Mouse (Mus musculus): ENCODE data around the gene Fam219a. TPM values are rescaled to one million over a fixed set of nuclear protein-coding genes. Genes with fewer than 3 reads are reported as not detected.

Fam219a gene
- polyA plus RNA-seq, 1 experiment from 2014 or later = 18.1 TPM

DNA sequence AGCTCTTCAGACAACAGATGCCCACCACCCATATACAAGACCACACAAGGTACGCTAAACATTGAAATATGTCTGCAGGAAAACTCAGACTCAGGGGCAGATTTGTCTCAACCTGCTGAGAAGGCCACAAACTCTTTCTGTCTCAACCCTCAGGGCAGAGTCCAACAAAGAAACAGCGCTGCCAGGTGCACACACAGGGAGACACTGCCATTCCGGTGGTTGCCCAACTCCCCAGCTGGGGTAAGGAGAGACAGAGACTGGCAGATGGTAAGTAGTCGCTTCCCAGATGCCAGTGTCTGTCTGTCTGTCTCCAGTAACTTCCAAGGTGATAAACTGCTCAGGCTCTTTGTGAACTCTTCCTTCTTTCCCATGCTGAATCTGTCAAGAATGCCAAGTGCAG is 68.6 kb downstream of the Fam219a start:
- no peak overlapping the region for H3K27ac ChIP-seq
- H3K4me2 ChIP-seq = no peak overlapping the region
- H3K4me1 ChIP-seq (replicated peaks) = peaks cover 53% of the 10 kb centered on the region
- no peak for ATAC-seq (ENCODE audit: low FRiP score)
- H3K36me3 ChIP-seq = no peaks in the 10 kb centered on the region; the same call in 1 of the 2 replicates
- no peaks in the 10 kb centered on the region for H3K9me3 ChIP-seq
- H3K9ac ChIP-seq = no peak overlapping the region
- H3K27me3 ChIP-seq = peaks cover 69% of the 10 kb centered on the region
- no peak overlapping the region for H3K4me3 ChIP-seq
- 69% methylated on average over 4 of the region's 4 CpGs for WGBS

GRCm38 (mm10) chr4:41499619-41500018 is 69.7 kb downstream of the Fam219a start:
- H3K27me3 ChIP-seq = peaks cover 77% of the 10 kb centered on the region

GRCm38 (mm10) chr4:41498921-41499391 is 70.4 kb downstream of the Fam219a start:
- no peak for ATAC-seq (ENCODE audit: low FRiP score)
- H3K36me3 ChIP-seq = peaks cover 3% of the 10 kb centered on the region
- H3K4me1 ChIP-seq (replicated peaks) = peaks cover 53% of the 10 kb centered on the region
- peak overlapping the region; percentile 62 for H3K9ac ChIP-seq
- peak overlapping the region; percentile 61 for H3K4me2 ChIP-seq
- H3K9me3 ChIP-seq = no peaks in the 10 kb centered on the region
- whole genome bisulfite sequencing = 4% methylated on average over 43 of the region's 43 CpGs
- H3K4me3 ChIP-seq = peak overlapping the region; percentile 37
- peaks cover 77% of the 10 kb centered on the region for H3K27me3 ChIP-seq
- H3K27ac ChIP-seq = no peak overlapping the region

More at GRCm38 (mm10) chr4:41499619-41500018, 69.7 kb downstream of the Fam219a start:
- peaks cover 53% of the 10 kb centered on the region for H3K4me1 ChIP-seq (replicated peaks)
- no peaks in the 10 kb centered on the region for H3K9me3 ChIP-seq
- no peak for ATAC-seq (ENCODE audit: low FRiP score)
- WGBS = 60% methylated on average over 8 of the region's 8 CpGs
- 0 out of 2 replicates have a peak overlapping the region, but pooled peaks have one; percentile 62 for H3K9ac ChIP-seq
- H3K36me3 ChIP-seq = peaks cover 3% of the 10 kb centered on the region
- H3K4me2 ChIP-seq = peak overlapping the region; percentile 61; the same call in 1 of the 2 replicates
- H3K4me3 ChIP-seq = peak overlapping the region; percentile 37; the same call in 1 of the 2 replicates
- H3K27ac ChIP-seq = no peak overlapping the region

DNA sequence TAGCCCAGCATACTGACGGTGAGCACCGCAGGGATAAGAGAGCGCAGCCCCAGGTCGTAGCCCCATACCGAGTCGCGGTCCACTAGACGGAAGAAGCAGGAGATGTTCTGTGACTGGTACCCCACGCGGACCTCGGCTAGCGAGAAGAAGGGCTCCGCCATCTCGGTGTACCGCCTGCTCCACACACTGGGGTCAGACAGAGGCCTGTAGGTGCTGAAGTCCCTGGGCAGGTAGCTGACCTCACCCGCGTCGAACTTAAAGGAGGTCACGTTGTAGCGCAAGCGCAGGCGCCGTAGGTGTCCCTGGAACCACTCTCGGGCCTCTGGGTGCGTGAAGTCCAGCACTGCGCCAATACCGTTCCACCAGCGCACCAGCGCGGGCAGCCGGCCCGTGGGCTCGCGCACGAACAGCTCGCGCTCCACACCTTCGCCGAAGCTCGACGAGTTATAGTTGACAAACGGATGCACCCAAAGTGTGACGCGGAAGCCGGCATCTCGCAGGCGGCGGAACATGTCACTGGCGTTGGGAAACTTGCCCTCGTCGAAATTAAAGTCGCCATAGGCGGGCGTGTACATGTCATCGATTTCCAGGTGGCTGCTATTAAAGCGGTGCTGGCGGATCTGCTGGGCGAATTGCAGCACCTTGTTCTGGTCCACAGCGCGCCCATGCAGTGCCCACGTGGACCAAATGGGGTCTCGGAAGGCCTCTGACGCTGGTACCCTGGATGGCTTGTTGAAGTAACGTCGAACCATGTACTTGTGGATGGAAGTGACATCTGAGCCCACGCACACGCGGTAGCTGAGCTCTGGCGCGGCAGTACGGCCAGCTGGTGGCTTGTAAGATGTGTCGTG is 71.1 kb downstream of the Fam219a start:
- peak overlapping the region; percentile 61 for H3K4me2 ChIP-seq
- peaks cover 3% of the 10 kb centered on the region for H3K36me3 ChIP-seq
- 12% methylated on average over 72 of the region's 72 CpGs for WGBS
- H3K9me3 ChIP-seq = no peaks in the 10 kb centered on the region
- peaks cover 53% of the 10 kb centered on the region for H3K4me1 ChIP-seq (replicated peaks)
- H3K9ac ChIP-seq = peak overlapping the region; percentile 62
- ATAC-seq (ENCODE audit: low FRiP score) = no peak
- no peak overlapping the region for H3K27ac ChIP-seq
- H3K4me3 ChIP-seq = peak overlapping the region; percentile 37
- H3K27me3 ChIP-seq = peaks cover 80% of the 10 kb centered on the region

DNA sequence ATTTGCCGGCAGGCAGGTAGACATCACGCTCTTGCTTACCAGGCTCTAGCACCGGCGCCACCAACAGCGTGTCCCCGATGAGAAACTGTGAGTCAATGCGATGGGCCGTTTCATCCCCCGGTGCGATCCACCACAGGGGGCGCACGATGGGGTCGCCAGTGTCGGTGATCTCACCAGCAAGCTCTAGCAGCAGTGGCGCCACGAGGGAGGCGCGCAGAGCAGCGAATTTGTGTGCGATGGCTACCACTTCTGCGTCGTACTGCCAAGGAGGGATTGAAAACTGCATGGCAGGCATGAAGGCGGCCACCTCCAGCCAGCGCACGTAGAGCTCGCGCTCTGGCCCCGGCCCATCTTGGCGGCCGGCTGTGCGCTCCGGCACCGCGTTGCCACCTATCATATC is 71.8 kb downstream of the Fam219a start:
- peaks cover 79% of the 10 kb centered on the region for H3K27me3 ChIP-seq
- no peaks in the 10 kb centered on the region for H3K9me3 ChIP-seq
- peak overlapping the region; percentile 37 for H3K4me3 ChIP-seq
- ATAC-seq (ENCODE audit: low FRiP score) = peak; percentile 23; the same call in 1 of the 2 replicates
- H3K9ac ChIP-seq = peak overlapping the region; percentile 62
- WGBS = 4% methylated on average over 34 of the region's 34 CpGs
- peaks cover 3% of the 10 kb centered on the region for H3K36me3 ChIP-seq
- peaks cover 48% of the 10 kb centered on the region for H3K4me1 ChIP-seq (replicated peaks)
- no peak overlapping the region for H3K27ac ChIP-seq
- H3K4me2 ChIP-seq = peak overlapping the region; percentile 61

DNA sequence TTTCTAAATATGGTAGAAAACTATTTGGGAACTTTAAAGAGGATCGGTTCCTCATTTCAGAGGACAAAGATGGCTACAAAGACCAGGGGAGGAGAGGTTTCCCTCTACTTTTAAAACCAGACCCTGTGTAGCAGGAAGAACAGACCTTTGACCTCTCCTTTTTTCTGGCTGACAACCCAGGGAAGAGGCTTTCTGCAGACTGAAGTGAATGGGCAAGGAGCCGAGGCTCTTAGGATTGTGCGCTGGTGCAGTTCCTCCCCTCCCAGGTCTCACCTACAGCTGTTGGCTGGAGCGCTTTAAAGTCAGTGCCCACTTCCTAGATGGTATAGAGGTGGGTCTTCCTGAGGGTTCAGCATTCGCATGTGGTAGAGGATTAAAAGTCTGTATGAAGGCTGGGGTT is 72.3 kb downstream of the Fam219a start:
- H3K4me1 ChIP-seq (replicated peaks) = peaks cover 42% of the 10 kb centered on the region
- 50% methylated on average over 5 of the region's 5 CpGs for WGBS
- H3K27ac ChIP-seq = no peak overlapping the region
- H3K9ac ChIP-seq = peak overlapping the region; percentile 62; the same call in 1 of the 2 replicates
- H3K27me3 ChIP-seq = peaks cover 74% of the 10 kb centered on the region
- ATAC-seq (ENCODE audit: low FRiP score) = no peak
- H3K4me2 ChIP-seq = peak overlapping the region; percentile 61
- H3K36me3 ChIP-seq = peaks cover 3% of the 10 kb centered on the region
- no peaks in the 10 kb centered on the region for H3K9me3 ChIP-seq
- peak overlapping the region; percentile 37; the same call in 1 of the 2 replicates for H3K4me3 ChIP-seq

- ATAC-seq (ENCODE audit: low FRiP score) = no peak
- Histone ChIP-seq H3K27me3 (peaks cover 62% of the 10 kb centered on the region), H3K27ac (no peak overlapping the region), H3K4me2 (no peak overlapping the region), H3K9me3 (no peaks in the 10 kb centered on the region), H3K4me3 (no peak overlapping the region), H3K4me1 (replicated peaks) (peaks cover 34% of the 10 kb centered on the region), H3K9ac (no peak overlapping the region), H3K36me3 (peaks cover 3% of the 10 kb centered on the region)
- WGBS = 85% methylated on average over 11 of the region's 11 CpGs
Observed at GRCm38 (mm10) chr4:41495850-41496249, 73.5 kb downstream of the Fam219a start.

- Histone ChIP-seq H3K9ac (no peak overlapping the region), H3K4me3 (no peak overlapping the region), H3K27ac (no peak overlapping the region), H3K4me1 (replicated peaks) (peaks cover 34% of the 10 kb centered on the region), H3K27me3 (peaks cover 54% of the 10 kb centered on the region), H3K4me2 (no peak overlapping the region), H3K36me3 (peaks cover 3% of the 10 kb centered on the region), H3K9me3 (no peaks in the 10 kb centered on the region)
- WGBS = 77% methylated on average over 4 of the region's 4 CpGs
- ATAC-seq (ENCODE audit: low FRiP score) = no peak
Observed at GRCm38 (mm10) chr4:41495076-41495475, 74.3 kb downstream of the Fam219a start.

DNA sequence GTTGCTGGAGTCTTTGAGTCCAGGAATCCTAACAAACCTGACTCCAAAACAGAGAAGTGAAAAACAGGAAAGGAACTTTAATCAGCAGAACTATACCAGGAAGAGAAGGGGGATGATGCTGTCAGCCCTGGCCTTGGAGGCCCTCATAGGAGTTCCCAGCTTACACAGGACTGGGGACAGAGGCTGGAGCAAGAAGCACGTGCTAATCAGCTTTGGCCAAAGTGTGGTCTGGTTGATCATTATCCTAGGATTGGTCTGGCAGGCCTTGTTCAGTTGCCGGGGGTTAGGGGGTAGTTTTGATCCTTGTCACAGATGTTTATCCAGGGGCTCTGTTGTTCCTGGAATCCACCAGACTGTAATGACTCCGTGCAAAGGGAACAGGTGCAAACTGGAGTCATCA is 75.0 kb downstream of the Fam219a start:
- Histone ChIP-seq H3K4me2 (no peak overlapping the region), H3K27ac (no peak overlapping the region), H3K9me3 (no peaks in the 10 kb centered on the region), H3K4me3 (no peak overlapping the region), H3K4me1 (replicated peaks) (peaks cover 29% of the 10 kb centered on the region), H3K9ac (no peak overlapping the region), H3K36me3 (peaks cover 3% of the 10 kb centered on the region), H3K27me3 (peaks cover 48% of the 10 kb centered on the region)
- WGBS = 26% methylated on average over 3 of the region's 3 CpGs
- ATAC-seq (ENCODE audit: low FRiP score) = no peak

DNA sequence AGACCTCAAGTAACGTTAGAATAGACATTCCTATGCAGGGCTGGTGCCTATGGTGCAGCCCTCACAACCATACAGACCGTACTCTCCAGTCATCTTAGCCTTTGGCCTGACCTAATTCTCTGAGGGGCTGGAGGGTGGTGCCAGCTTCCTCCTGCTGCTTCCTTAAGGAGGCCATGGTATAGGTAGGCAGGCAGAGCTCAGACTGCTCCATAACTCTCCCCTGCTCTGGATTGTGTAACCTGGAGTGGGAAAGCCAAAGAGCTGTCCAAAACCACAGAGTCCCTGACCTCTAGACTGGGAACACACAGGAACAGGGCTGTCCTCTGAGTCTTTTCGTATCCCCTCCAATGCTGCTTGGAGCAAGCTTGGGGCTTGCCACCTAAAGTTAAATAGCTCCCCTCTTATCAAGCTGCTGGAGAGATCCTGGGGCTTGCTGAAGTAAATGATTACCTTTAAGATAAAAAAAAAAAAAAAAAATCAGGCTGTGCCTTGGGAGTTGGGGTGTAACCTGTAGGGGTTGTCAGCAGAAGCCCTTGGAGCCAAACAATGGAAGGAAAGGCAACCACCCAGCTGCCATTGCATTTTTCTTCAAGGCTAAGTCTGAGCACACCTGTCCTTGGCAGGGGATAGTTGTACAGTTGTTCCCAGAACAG is 75.7 kb downstream of the Fam219a start:
- Histone ChIP-seq H3K4me3 (no peak overlapping the region), H3K4me2 (no peak overlapping the region), H3K27me3 (peaks cover 40% of the 10 kb centered on the region), H3K4me1 (replicated peaks) (peaks cover 21% of the 10 kb centered on the region), H3K36me3 (peaks cover 3% of the 10 kb centered on the region), H3K27ac (no peak overlapping the region), H3K9me3 (no peaks in the 10 kb centered on the region), H3K9ac (no peak overlapping the region)
- ATAC-seq (ENCODE audit: low FRiP score) = no peak
- WGBS = 74% methylated on average over 3 of the region's 3 CpGs

DNA sequence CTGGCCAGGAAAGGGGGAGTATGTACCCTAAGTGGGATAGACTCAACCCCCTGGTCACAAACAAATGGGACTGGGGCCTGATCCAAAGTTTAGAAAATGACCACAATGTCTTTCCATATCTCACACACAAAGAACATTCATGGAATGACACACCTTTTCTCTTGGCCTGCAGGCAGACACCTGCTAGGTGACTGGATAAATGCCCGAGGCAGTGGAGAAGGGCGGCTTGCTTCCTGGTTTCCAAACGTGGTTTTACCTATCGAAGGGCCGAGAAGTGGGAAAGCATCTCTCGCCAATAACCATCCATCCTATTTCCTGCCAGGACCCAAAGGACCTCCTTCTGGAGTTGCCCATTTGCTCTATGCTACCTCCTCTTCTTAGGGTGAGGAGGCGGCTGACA is 76.4 kb downstream of the Fam219a start:
- H3K4me3 ChIP-seq = no peak overlapping the region
- H3K27ac ChIP-seq = no peak overlapping the region
- peaks cover 3% of the 10 kb centered on the region for H3K36me3 ChIP-seq
- H3K9ac ChIP-seq = no peak overlapping the region
- ATAC-seq (ENCODE audit: low FRiP score) = no peak
- 84% methylated on average over 7 of the region's 7 CpGs for WGBS
- H3K4me1 ChIP-seq (replicated peaks) = peaks cover 15% of the 10 kb centered on the region
- H3K27me3 ChIP-seq = peaks cover 33% of the 10 kb centered on the region
- no peaks in the 10 kb centered on the region for H3K9me3 ChIP-seq
- H3K4me2 ChIP-seq = no peak overlapping the region

- Histone ChIP-seq H3K27ac (no peak overlapping the region), H3K4me3 (no peak overlapping the region), H3K9me3 (no peaks in the 10 kb centered on the region), H3K36me3 (peaks cover 45% of the 10 kb centered on the region), H3K4me1 (replicated peaks) (0 out of 2 replicates have a peak, but pooled peaks cover 3% of the 10 kb centered on the region), H3K9ac (no peak overlapping the region), H3K4me2 (no peak overlapping the region), H3K27me3 (no peaks in the 10 kb centered on the region)
- WGBS = 61% methylated on average over 6 of the region's 6 CpGs
- no peak for ATAC-seq (ENCODE audit: low FRiP score)
Observed at GRCm38 (mm10) chr4:41481601-41482017, 87.7 kb downstream of the Fam219a start.
